Mouse (Mus musculus): ENCODE results near the gene Olfr690.
"Not testable (repeated sequence)": the region's sequence is repeated elsewhere in the genome, so short reads cannot be mapped to it uniquely, and the experiment has no call there.

Gene Olfr690

GRCm38 (mm10) chr7:105334004-105334403 is at the start of gene Olfr690:
Olfr690 (minus strand) TSS chr7:105334104.
- no peak for DNase-seq (ENCODE audit: extremely low spot score, low spot score)

GRCm38 (mm10) chr7:105380329-105380728 is 46.4 kb upstream of the Olfr690 start:
- DNase-seq (ENCODE audit: extremely low spot score, low spot score), result no peak

GRCm38 (mm10) chr7:105374866-105375265 is 41.0 kb upstream of the Olfr690 start, which contains the start of gene Gm5901:
Gm5901 (plus strand) TSS chr7:105375038.
- no peak for DNase-seq (ENCODE audit: extremely low spot score, low spot score)

- DNase-seq (ENCODE audit: extremely low spot score, low spot score), result no peak
Measured at GRCm38 (mm10) chr7:105373976-105374375, 40.1 kb upstream of the Olfr690 start.

GRCm38 (mm10) chr7:105373509-105373908 is 39.6 kb upstream of the Olfr690 start:
- no peak for DNase-seq (ENCODE audit: extremely low spot score, low spot score)

GRCm38 (mm10) chr7:105372912-105373311 is 39.0 kb upstream of the Olfr690 start:
- DNase-seq (ENCODE audit: extremely low spot score, low spot score), result no peak

GRCm38 (mm10) chr7:105368521-105368920 is 34.6 kb upstream of the Olfr690 start:
- no peak for DNase-seq (ENCODE audit: extremely low spot score, low spot score)

GRCm38 (mm10) chr7:105367930-105368329 is 34.0 kb upstream of the Olfr690 start, which contains the start of gene Olfr692:
Olfr692 (plus strand) TSS chr7:105368230.
- DNase-seq (ENCODE audit: extremely low spot score, low spot score), result no peak

- no peak for DNase-seq (ENCODE audit: extremely low spot score, low spot score)
Measured at GRCm38 (mm10) chr7:105367268-105367667, 33.4 kb upstream of the Olfr690 start.

GRCm38 (mm10) chr7:105361713-105362112 is 27.8 kb upstream of the Olfr690 start:
- no peak for DNase-seq (ENCODE audit: extremely low spot score, low spot score)

- not testable (repeated sequence) for DNase-seq (ENCODE audit: extremely low spot score, low spot score)
Measured at GRCm38 (mm10) chr7:105356487-105356886, 22.6 kb upstream of the Olfr690 start.

GRCm38 (mm10) chr7:105356064-105356463 is 22.2 kb upstream of the Olfr690 start:
- not testable (repeated sequence) for DNase-seq (ENCODE audit: extremely low spot score, low spot score)

GRCm38 (mm10) chr7:105342752-105343151 is 8.8 kb upstream of the Olfr690 start:
- no peak for DNase-seq (ENCODE audit: extremely low spot score, low spot score)

GRCm38 (mm10) chr7:105342170-105342569 is 8.3 kb upstream of the Olfr690 start, which contains the start of gene Olfr691:
Olfr691 (minus strand) TSS chr7:105342270.
- DNase-seq (ENCODE audit: extremely low spot score, low spot score), result no peak

GRCm38 (mm10) chr7:105325302-105325701 is 8.6 kb downstream of the Olfr690 start:
- DNase-seq (ENCODE audit: extremely low spot score, low spot score), result no peak

GRCm38 (mm10) chr7:105310865-105311264 is 23.0 kb downstream of the Olfr690 start, which contains the start of gene Olfr689:
Olfr689 (plus strand) TSS chr7:105311165.
- DNase-seq (ENCODE audit: extremely low spot score, low spot score), result no peak

GRCm38 (mm10) chr7:105290051-105290450 is 43.9 kb downstream of the Olfr690 start:
- no peak for DNase-seq (ENCODE audit: extremely low spot score, low spot score)

GRCm38 (mm10) chr7:105287795-105288194 is 46.1 kb downstream of the Olfr690 start, which contains the start of gene Olfr688:
Olfr688 (plus strand) TSS chr7:105288095.
- no peak for DNase-seq (ENCODE audit: extremely low spot score, low spot score)

Data from neural tube, embryonic 10.5 days (tissue).